Mouse (Mus musculus): ENCODE data around the gene Tgfbrap1.
"Not testable (repeated sequence)": the region's sequence is repeated elsewhere in the genome, so short reads cannot be mapped to it uniquely, and the experiment has no call there.

Tgfbrap1 gene

GRCm38 (mm10) chr1:43098031-43098984 lies at the start of gene Tgfbrap1, which contains the start of gene AI597479:
TSS of gene Tgfbrap1 (minus strand) at chr1:43098637.
TSS of gene AI597479 (plus strand) at chr1:43098710.
- peak; percentile 86 to 89 for DNase-seq (ENCODE audit: low spot score in 2 of 2)

GRCm38 (mm10) chr1:43147474-43147873 lies 49.0 kb upstream of the Tgfbrap1 start:
- DNase-seq (ENCODE audit: low spot score in 2 of 2) = no peak

GRCm38 (mm10) chr1:43145388-43145787 lies 47.0 kb upstream of the Tgfbrap1 start:
- no peak for DNase-seq (ENCODE audit: low spot score in 2 of 2)

GRCm38 (mm10) chr1:43144338-43144906 lies 46.0 kb upstream of the Tgfbrap1 start:
- DNase-seq (ENCODE audit: low spot score in 2 of 2) = no peak

GRCm38 (mm10) chr1:43143791-43144190 lies 45.4 kb upstream of the Tgfbrap1 start:
- no peak for DNase-seq (ENCODE audit: low spot score in 2 of 2)

GRCm38 (mm10) chr1:43143284-43143683 lies 44.8 kb upstream of the Tgfbrap1 start:
- DNase-seq (ENCODE audit: low spot score in 2 of 2) = no peak

GRCm38 (mm10) chr1:43142849-43143248 lies 44.4 kb upstream of the Tgfbrap1 start:
- DNase-seq (ENCODE audit: low spot score in 2 of 2) = no peak

GRCm38 (mm10) chr1:43141555-43141961 lies 43.1 kb upstream of the Tgfbrap1 start:
- no peak for DNase-seq (ENCODE audit: low spot score in 2 of 2)

- peak; percentile 67 to 83 for DNase-seq (ENCODE audit: low spot score in 2 of 2)
Measured at GRCm38 (mm10) chr1:43139587-43140266, 41.3 kb upstream of the Tgfbrap1 start.

- DNase-seq (ENCODE audit: low spot score in 2 of 2) = no peak
Measured at GRCm38 (mm10) chr1:43138268-43138812, 39.9 kb upstream of the Tgfbrap1 start.

GRCm38 (mm10) chr1:43137334-43137733 lies 38.9 kb upstream of the Tgfbrap1 start:
- DNase-seq (ENCODE audit: low spot score in 2 of 2) = peak in 1 of 2 experiments; percentile 34

- not testable (repeated sequence) for DNase-seq (ENCODE audit: low spot score in 2 of 2)
Measured at GRCm38 (mm10) chr1:43136488-43137029, 38.1 kb upstream of the Tgfbrap1 start.

GRCm38 (mm10) chr1:43131591-43131990 lies 33.2 kb upstream of the Tgfbrap1 start:
- DNase-seq (ENCODE audit: low spot score in 2 of 2) = no peak

GRCm38 (mm10) chr1:43130219-43130981 lies 32.0 kb upstream of the Tgfbrap1 start:
- no peak for DNase-seq (ENCODE audit: low spot score in 2 of 2)

GRCm38 (mm10) chr1:43127820-43128610 lies 29.6 kb upstream of the Tgfbrap1 start:
- DNase-seq (ENCODE audit: low spot score in 2 of 2) = peak in 1 of 2 experiments; percentile 2

GRCm38 (mm10) chr1:43127196-43127595 lies 28.8 kb upstream of the Tgfbrap1 start:
- DNase-seq (ENCODE audit: low spot score in 2 of 2) = no peak

GRCm38 (mm10) chr1:43124726-43125125 lies 26.3 kb upstream of the Tgfbrap1 start:
- no peak for DNase-seq (ENCODE audit: low spot score in 2 of 2)

- DNase-seq (ENCODE audit: low spot score in 2 of 2) = no peak
Measured at GRCm38 (mm10) chr1:43122616-43123015, 24.2 kb upstream of the Tgfbrap1 start.

GRCm38 (mm10) chr1:43120950-43121349 lies 22.5 kb upstream of the Tgfbrap1 start:
- no peak for DNase-seq (ENCODE audit: low spot score in 2 of 2)

- DNase-seq (ENCODE audit: low spot score in 2 of 2) = no peak
Measured at GRCm38 (mm10) chr1:43117435-43117834, 19.0 kb upstream of the Tgfbrap1 start.

Measured in frontal cortex, postnatal 14 days (tissue).